Comparison of ENCODE assay signal across 12 mouse cellular contexts in genomic region chr3:122047402-122047801, GRCm38 (mm10). TPM values are rescaled to one million over a fixed set of nuclear protein-coding genes. Genes with fewer than 3 reads are reported as not detected.
A peak's percentile ranks its signal among the peaks of the same experiment; 100 is the strongest.
DNase-seq lines count a peak whose midpoint lies in the region; ATAC-seq lines count a peak whose summit lies in the region.
"Had no signal": no experiment of that assay in that cellular context is flagged by ENCODE, and none has a peak within 500 bp of the region (broad histone marks: within the 10 kb centered on the region; RNA-seq: fewer than 3 reads in every experiment).

No protein-coding gene starts in this region.

- ATAC-seq in intestine, embryonic 16.5 days, result peak; percentile 72
- 0 out of 2 replicates have a peak, but pooled peaks have one; percentile 44 for ATAC-seq in limb, embryonic 15.5 days (ENCODE audit: insufficient number of reproducible peaks, low FRiP score, low TSS enrichment, low read depth)
- ATAC-seq in forebrain, embryonic 15.5 days (replicated peaks), result no peak

- peaks cover 18% of the 10 kb centered on the region for H3K4me1 ChIP-seq in intestine, embryonic 16.5 days (ENCODE audit: control insufficient read depth, insufficient read depth, low read length)
- peaks cover 60% of the 10 kb centered on the region for H3K4me1 ChIP-seq in limb, embryonic 15.5 days
- H3K4me1 ChIP-seq in forebrain, embryonic 15.5 days, result peaks cover 58% of the 10 kb centered on the region

- no peak overlapping the region for H3K4me3 ChIP-seq in intestine, embryonic 16.5 days (ENCODE audit: low read length)
- no peak overlapping the region for H3K4me3 ChIP-seq in limb, embryonic 15.5 days
- H3K4me3 ChIP-seq in forebrain, embryonic 15.5 days, result no peak overlapping the region

- 25% methylated on average over 7 of the region's 7 CpGs for WGBS in intestine, embryonic 16.5 days
- 18% methylated on average over 7 of the region's 7 CpGs for WGBS in limb, embryonic 15.5 days
- WGBS in forebrain, embryonic 15.5 days, result 46% methylated on average over 7 of the region's 7 CpGs

- 0 out of 2 replicates have a peak overlapping the region, but pooled peaks have one; percentile 46 for H3K27ac ChIP-seq in intestine, embryonic 16.5 days (ENCODE audit: low read length)
- peak overlapping the region; percentile 83 for H3K27ac ChIP-seq in limb, embryonic 15.5 days
- H3K27ac ChIP-seq in forebrain, embryonic 15.5 days (replicated peaks), result no peak overlapping the region
- H3K27ac ChIP-seq: liver, embryonic 14.5 days had no signal

- no peak overlapping the region for H3K4me2 ChIP-seq in intestine, embryonic 16.5 days (ENCODE audit: low read depth, low read length)
- 0 out of 2 replicates have a peak overlapping the region, but pooled peaks have one; percentile 34 for H3K4me2 ChIP-seq in limb, embryonic 15.5 days
- no peak overlapping the region for H3K4me2 ChIP-seq in forebrain, embryonic 15.5 days (replicated peaks)

- DNase-seq in retina, embryonic 14.5 days (ENCODE audit: low spot score), result peak; percentile 43
- DNase-seq in retina, postnatal 1 day, result no peak
- DNase-seq in layer of hippocampus, postnatal 14 days (ENCODE audit: low spot score in 2 of 2), result no peak
- DNase-seq in frontal cortex, postnatal 10 days (ENCODE audit: low spot score in 2 of 2), result no peak
- no peak for DNase-seq in cerebellum, postnatal 4 days (ENCODE audit: low spot score in 2 of 2)
- DNase-seq: cerebellum, adult 9-10 months; thymus, postnatal 4 days had no signal

- no peak overlapping the region for H3K9ac ChIP-seq in intestine, embryonic 16.5 days (ENCODE audit: low read depth, low read length)
- no peak overlapping the region for H3K9ac ChIP-seq in limb, embryonic 15.5 days
- no peak overlapping the region for H3K9ac ChIP-seq in forebrain, embryonic 15.5 days (replicated peaks)
- H3K9ac ChIP-seq: liver, embryonic 14.5 days had no signal

- no peaks in the 10 kb centered on the region; the same call in 1 of the 2 replicates for H3K27me3 ChIP-seq in intestine, embryonic 16.5 days (replicated peaks; ENCODE audit: control insufficient read depth, insufficient read depth, low read length)
- no peaks in the 10 kb centered on the region for H3K27me3 ChIP-seq in limb, embryonic 15.5 days
- H3K27me3 ChIP-seq in forebrain, embryonic 15.5 days, result peaks cover 37% of the 10 kb centered on the region

- no peaks in the 10 kb centered on the region for H3K36me3 ChIP-seq in intestine, embryonic 16.5 days (ENCODE audit: control insufficient read depth, insufficient read depth, low read length)
- no peaks in the 10 kb centered on the region for H3K36me3 ChIP-seq in limb, embryonic 15.5 days
- no peaks in the 10 kb centered on the region for H3K36me3 ChIP-seq in forebrain, embryonic 15.5 days

- no peaks in the 10 kb centered on the region for H3K9me3 ChIP-seq in intestine, embryonic 16.5 days (ENCODE audit: control insufficient read depth, low read length)
- no peaks in the 10 kb centered on the region for H3K9me3 ChIP-seq in limb, embryonic 15.5 days
- no peaks in the 10 kb centered on the region for H3K9me3 ChIP-seq in forebrain, embryonic 15.5 days

RNA-seq across cellular contexts. Expression of gene Abca4, which starts 3.2 kb away (rescaled TPM):
- 0.70 and 0.83 TPM in 2 replicates for polyA plus RNA-seq in intestine, embryonic 16.5 days (2015; fragmentation: Nextera tagmentation; extraction: Ambion mirVana)
- 1.0 and 1.2 TPM in 2 replicates for polyA plus RNA-seq in limb, embryonic 15.5 days (2015; fragmentation: Nextera tagmentation; extraction: Ambion mirVana)
- 1 to 10 TPM; 2.6 to 6.6 TPM for total RNA-seq in layer of hippocampus, postnatal 14 days (2021)
- polyA plus RNA-seq in forebrain, embryonic 15.5 days (2015; fragmentation: Nextera tagmentation; extraction: Ambion mirVana), result 0.72 and 1.4 TPM in 2 replicates
- total RNA-seq: neutrophil, adult 5-6 weeks had no signal
